Mouse (Mus musculus): Measurements from ENCODE around the gene Podxl2.

DNA sequence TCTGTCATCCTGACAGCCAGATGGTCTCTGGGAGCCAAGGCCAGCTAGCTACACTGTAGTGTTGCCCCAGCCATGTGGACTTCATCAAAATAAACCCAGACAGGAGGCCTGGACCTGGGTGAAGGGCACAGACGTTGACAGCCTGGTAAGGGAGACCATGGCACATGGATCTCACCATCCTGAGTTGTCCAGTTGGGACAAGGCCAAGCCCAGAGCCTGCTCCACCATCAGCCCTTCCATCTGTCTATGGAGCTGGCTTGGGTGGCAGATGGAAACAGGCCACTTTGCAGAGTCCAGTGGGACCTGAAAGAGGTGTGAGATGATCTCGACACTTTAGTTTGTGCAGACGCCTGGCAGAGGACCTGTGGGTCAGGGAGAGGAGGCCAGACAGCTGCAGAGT, 74.1 kb downstream of the Podxl2 start:
- TF ChIP-seq CTCF (IDR thresholded peaks at IDR 0.05; ENCODE audit: low read depth) = no peak
- no peak for TF ChIP-seq EP300 (IDR thresholded peaks at IDR 0.05; ENCODE audit: low read depth)

Measured in liver, postnatal 0 days (tissue).